Mouse (Mus musculus) cerebellum, postnatal 25 days (tissue): Measurements from ENCODE around the gene Mettl7b.
"Not testable (repeated sequence)": the region's sequence is repeated elsewhere in the genome, so short reads cannot be mapped to it uniquely, and the experiment has no call there.

Source experiments
- DNase-seq, 2 experiments: peaks; one replicate each; pipeline ENCODE4 v3.0.0; 2021; ENCODE audit warnings: mixed read lengths in 2 of 2

Mettl7b gene

DNA sequence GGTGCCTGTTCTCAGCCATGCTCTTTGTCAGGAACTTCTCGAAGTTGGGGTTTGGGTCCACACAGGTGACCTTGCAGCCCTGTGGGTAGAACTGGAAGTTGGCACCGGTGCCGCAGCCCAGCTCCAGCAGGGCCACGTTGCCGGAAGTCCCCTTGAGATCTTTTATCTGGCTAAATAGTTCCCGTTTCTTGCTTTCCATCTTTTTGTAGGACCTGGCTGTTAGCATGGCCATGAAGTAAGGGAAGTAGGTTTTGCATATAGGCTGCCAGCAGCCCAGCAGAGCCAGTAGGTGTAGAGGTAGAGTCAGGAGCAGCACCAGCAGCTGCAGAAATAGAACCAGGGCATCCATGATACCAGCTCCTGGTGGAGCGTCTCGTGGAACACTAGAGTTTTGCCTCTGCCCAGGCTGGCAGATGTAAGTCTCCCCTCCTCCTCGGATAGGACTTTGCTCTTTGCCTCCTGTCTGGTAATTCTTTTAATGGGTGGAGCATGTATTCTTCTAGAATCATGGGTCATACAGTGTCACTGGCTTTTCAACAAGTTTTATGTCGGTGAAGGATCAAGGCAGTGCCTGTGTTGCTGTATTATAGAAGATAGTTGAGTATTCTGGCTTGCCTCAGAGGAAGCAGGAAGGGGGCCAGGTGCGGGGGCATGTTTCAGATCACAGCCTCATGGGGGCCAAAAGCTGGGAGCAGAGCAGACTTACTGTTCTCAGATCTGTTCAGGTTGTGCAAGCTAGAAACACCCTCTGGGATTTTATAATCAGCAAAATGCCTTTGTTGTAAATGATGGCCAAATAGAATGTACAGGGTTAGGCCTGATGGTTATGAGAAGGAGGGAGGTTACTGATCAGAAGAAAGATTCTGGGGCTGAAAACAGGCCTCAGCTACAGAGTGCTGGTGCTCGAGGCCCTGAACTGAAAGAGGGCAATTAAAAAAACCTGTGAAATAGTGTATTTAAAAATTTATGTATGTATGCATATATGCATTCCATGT, at the start of gene Mettl7b:
Gene Mettl7b (minus strand): TSS at position 399 of the 995 bp plus-strand sequence.
- no peak for DNase-seq

GRCm38 (mm10) chr10:129010288-129010841, 49.6 kb upstream of the Mettl7b start, which contains the start of gene Olfr763:
Olfr763 (plus strand) TSS chr10:129010791.
- DNase-seq = no peak

DNA sequence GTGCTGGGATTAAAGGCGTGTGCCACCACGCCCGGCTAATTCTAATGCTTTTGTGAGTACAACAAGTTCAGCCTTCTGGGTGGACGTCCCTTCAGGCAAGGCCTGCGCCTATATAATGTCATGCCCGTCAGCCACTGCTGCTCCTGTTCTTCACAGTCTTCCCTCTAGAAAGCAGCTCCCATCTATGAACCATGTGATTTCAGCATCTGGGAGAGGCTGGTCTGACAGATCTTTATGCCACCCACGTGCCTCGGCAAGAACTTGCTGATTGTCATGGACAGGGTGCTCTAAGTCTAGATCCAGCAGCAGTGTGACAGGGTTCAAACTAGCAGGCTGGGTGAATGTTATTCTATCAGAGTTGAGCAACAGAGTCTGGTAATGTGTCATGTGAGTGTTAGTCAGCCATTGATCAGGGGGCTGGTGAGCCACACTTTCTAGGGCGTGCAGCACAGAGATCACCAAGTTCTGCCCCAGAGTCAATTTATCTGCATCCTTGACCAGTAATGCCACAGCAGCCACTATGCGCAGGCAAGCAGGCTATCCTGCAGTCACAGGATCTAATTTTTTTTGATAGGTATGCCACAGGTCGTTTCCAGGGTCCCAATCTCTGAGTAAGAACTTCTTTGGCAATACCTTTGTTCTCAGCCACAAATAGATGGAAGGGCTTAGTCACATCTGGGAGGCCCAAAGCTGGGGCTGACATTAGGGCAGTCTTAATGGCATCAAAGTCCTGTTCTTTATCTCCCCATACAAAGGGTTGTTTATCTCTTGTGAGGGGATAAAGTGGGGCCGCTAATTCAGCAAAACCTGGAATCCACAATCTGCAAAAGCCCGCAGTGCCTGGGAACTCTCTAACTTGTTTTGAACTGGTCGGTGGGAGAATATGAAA, 43.5 kb upstream of the Mettl7b start:
- DNase-seq = no peak

DNA sequence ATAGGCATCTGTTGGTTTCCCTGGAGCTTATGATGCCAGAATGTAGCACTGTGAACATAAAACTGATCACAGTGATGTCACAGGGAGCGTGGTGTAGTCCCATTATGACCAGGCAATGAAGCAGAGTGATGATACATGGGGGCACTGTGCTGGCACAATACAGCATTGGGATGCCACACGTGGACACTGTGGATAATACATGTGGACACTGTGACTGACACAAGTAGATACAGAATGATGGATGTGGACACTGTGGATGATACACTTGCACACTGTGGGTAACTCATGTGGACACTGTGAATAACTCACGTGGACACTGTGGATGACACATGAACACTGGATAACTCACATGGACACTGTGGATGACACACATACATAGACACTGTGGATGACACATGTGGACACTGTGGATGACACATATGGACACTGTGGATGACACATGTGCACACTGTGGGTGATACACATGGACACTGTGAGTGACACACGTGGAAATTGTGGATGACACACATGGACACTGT, 35.8 kb upstream of the Mettl7b start:
- no peak for DNase-seq

GRCm38 (mm10) chr10:128995796-128996195, 35.0 kb upstream of the Mettl7b start:
- DNase-seq = no peak

DNA sequence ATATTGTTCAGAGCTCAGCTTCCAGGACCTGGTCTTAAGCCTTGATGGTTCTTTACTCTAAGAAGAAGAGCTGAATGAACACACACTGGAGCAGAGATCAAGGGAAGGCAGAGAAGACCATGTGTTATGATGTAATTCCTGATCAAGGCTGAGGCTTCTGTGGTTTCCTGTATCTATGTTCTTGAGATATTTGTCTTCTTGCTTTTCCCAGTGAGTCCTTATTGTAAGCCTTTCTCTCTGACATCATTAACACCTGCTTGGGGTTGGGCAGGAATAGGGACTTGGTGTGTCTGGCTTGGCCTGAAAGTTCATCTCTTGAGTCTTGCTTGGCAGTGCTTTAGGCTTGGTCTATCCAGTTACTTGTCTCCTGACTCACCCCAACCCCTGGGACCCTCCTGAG, 30.2 kb upstream of the Mettl7b start:
- DNase-seq = no peak

DNA sequence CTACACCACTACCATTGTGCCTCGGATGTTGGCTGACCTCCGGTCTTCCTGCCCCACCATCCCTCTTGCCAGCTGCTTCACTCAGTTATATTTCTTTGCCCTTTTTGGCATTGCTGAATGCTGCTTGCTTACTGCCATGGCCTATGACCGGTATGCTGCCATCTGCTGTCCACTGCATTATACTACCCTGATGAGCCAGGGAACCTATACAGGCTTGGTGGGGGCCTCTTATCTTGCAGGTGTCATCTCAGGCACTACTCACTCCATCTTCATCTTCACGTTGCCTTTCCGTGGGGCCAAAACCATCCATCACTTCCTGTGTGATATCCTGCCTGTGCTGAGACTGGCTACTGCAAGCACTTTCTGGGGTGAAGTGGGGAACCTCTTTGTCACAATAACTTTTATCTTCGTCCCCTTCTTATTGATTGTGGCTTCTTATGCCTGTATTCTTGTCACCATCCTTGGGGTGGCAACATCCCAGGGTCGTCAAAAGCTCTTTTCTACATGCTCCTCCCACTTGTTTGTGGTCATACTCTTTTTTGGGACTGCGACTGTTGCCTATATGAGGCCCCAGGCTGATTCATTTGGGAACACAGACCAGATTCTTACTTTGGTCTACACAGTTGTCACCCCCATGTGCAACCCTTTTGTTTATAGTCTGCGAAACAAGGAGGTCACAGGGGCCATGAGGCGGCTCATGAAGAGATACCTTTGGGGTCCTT, 29.5 kb upstream of the Mettl7b start:
- DNase-seq = not testable (repeated sequence)

DNA sequence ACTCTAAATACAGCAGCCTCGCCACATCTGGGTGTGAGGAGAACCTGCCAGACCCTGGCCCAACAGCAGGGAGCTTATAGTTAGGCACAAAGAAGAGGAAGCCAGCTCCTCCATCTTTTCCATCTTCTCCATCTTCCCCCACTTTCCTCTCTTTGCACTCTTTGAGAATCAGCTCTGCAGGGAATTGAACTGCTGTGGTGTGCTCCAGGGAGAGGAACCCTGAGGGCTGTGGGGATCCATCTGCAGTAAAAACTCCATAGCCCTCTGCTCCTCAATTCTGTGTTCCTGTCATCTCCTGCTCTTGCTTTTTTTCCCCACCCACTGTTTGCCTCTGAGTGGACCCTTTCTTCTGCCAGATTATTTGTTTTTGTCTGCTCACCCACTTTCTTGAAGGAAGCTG, 28.3 kb upstream of the Mettl7b start, which contains the start of gene Olfr9:
Gene Olfr9 (plus strand): TSS at position 301 of the 400 bp plus-strand sequence.
- not testable (repeated sequence) for DNase-seq

GRCm38 (mm10) chr10:128980644-128981365, 20.0 kb upstream of the Mettl7b start:
- DNase-seq = no peak

DNA sequence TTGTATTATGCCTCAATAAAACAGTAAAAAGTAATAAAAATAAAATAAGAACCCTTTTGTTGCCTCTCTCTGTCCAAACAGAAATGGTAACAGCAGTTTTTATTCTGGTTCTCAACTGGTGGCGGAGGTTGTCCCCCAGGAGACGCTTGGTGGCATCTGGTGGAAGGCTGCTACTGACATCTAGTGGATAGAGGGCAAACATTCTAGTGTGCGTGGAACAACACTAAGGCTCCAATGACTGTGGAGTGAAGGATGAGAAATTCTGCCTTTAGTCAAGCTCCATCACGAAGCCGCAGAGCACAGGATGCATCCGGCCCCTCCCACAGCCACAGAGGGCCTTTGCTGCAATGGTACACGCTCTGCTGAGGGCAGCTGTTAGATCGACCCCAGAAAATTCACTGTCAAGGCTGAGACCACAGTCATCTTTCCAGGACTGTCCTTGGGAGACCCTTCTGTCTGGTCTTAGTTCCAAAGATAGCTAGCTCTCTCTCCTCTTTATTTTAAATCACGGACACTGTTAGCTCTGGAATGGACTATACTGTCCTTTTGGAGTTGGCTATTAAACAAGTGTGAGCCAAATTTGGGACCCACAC, 16.8 kb upstream of the Mettl7b start:
- peak; percentile 55 to 75 for DNase-seq

- no peak for DNase-seq
These were observed 15.6 kb upstream of the Mettl7b start for GRCm38 (mm10) chr10:128976395-128976794.

GRCm38 (mm10) chr10:128972841-128973240, 12.1 kb upstream of the Mettl7b start:
- no peak for DNase-seq

- no peak for DNase-seq
These were observed 10.0 kb upstream of the Mettl7b start for GRCm38 (mm10) chr10:128970740-128971250.

DNA sequence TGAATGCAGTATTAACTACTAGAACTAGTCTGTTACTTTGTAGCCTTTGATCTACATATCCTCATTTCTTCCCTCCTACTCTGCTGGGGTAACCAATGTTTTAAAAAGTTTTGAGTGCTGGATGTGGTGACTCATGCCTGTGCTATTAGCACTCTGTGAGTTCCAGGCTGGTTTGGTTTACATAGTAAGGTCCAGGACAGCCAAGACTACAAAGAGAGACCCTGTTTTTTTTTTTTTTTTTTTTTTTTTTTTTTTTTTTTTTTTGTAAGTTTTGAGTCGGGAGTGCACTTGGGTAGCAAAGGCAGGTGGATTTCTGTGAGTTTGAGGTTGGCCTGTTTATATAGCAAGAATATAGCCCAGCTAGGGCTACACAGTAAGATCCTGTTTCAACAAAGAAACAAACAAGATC, 7.6 kb upstream of the Mettl7b start:
- no peak for DNase-seq

- DNase-seq = no peak
These were observed 5.1 kb upstream of the Mettl7b start for GRCm38 (mm10) chr10:128965871-128966270.

GRCm38 (mm10) chr10:128964961-128965360, 4.2 kb upstream of the Mettl7b start:
- no peak for DNase-seq

DNA sequence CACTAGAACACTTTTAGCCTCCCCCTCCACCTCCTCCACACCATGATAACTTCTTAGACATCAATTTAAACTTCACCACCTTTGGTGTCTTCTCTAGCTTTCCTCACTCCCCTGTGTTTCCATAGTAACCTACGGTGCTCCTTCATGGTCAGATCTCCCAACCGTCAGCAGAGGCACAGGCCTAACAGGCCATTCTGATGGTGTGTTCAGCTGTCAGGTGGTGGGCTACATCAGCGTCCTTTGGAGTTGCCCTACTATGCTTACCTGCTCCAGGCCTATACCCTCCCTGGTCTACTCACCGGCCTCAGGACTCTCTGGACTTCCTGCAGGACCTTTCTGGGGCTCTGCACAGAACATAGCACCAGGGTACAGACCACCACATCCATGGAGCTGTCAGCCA, 646 bp downstream of the Mettl7b start:
- DNase-seq = no peak

- no peak for DNase-seq
These were observed 2.4 kb downstream of the Mettl7b start for GRCm38 (mm10) chr10:128958340-128958739.

- DNase-seq = no peak
These were observed 10.4 kb downstream of the Mettl7b start for GRCm38 (mm10) chr10:128950208-128950887.

DNA sequence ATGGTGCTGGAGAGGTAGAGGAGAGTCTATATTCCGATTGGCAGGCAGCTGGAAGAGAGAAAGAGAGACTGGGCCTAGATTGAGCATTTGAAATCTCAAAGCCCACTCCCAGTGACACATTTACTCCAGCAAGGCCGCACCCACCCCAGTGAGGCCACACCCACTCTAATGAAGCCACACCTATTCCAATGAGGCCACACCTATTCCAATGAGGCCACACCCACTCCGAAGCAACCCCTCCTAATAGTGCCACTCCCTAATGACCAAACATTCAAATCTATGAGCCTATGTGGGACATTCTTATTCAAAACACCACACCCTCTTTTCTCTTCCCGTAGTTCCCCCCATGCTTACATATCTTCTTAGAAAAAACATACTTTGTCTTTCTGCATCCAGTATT, 13.3 kb downstream of the Mettl7b start:
- DNase-seq = no peak
